Mouse (Mus musculus) heart, embryonic 13.5 days (tissue): ENCODE results near the gene Htr3b. TPM values are rescaled to one million over a fixed set of nuclear protein-coding genes. Genes with fewer than 3 reads are reported as not detected.

Experiments used
- ATAC-seq: fragments of 200-750 bp; cut with Nextera tagmentation; 2 replicates; pipeline ENCODE4 v1.8.0; 2017; ENCODE audit warnings: moderate TSS enrichment; ENCODE audit not compliant: insufficient number of reproducible peaks, low FRiP score, low TSS enrichment; ENCODE audit errors: extremely low read depth
- H3K27ac ChIP-seq: fragments of 300-500 bp; sonication (generic); replicated peaks from 2 replicates; pipeline ENCODE4 v1.5.1; 2015; ENCODE audit warnings: moderate library complexity, mild to moderate bottlenecking, inconsistent platforms
- H3K27me3 ChIP-seq: fragments of 300-500 bp; sonication (generic); replicated peaks from 2 replicates; pipeline ENCODE4 v1.6.1; 2015; ENCODE audit warnings: mild to moderate bottlenecking, inconsistent platforms
- H3K36me3 ChIP-seq: fragments of 300-500 bp; sonication (generic); 2 replicates; pipeline ENCODE4 v1.6.1; 2015; ENCODE audit warnings: mild to moderate bottlenecking, inconsistent platforms
- H3K4me1 ChIP-seq: fragments of 300-500 bp; sonication (generic); 2 replicates; pipeline ENCODE4 v1.6.1; 2015; ENCODE audit warnings: inconsistent platforms
- H3K4me2 ChIP-seq: fragments of 300-500 bp; sonication (generic); 2 replicates; pipeline ENCODE4 v1.6.1; 2015; ENCODE audit warnings: inconsistent platforms, mild to moderate bottlenecking, moderate library complexity
- H3K4me3 ChIP-seq: fragments of 300-500 bp; sonication (generic); 2 replicates; pipeline ENCODE4 v1.5.1; 2015; ENCODE audit warnings: moderate library complexity, mild to moderate bottlenecking, inconsistent platforms
- H3K9ac ChIP-seq: fragments of 300-500 bp; sonication (generic); 2 replicates; pipeline ENCODE4 v1.6.1; 2015; ENCODE audit warnings: inconsistent platforms, mild to moderate bottlenecking, moderate library complexity
- H3K9me3 ChIP-seq: fragments of 300-500 bp; sonication (generic); 2 replicates; pipeline ENCODE4 v1.6.1; 2016; ENCODE audit warnings: inconsistent platforms
- WGBS: fragments of 180-500 bp; shearing (Covaris S2); methylation state at CpG from one replicate; pipeline ENCODE4 v1.1.7; 2015; ENCODE audit warnings: mixed read lengths; 5-methylcytosine and 5-hydroxymethylcytosine counted together
- polyA plus RNA-seq: library from polyadenylated mRNA; unstranded; fragments of >200 nt; fragmentation: Nextera tagmentation; extraction: Ambion mirVana; gene quantifications from 2 replicates; pipeline ENCODE4 v1.2.1, GENCODE M21; 2015

The Htr3b gene
- polyA plus RNA-seq, 1 experiment from 2014 or later = 0.12 TPM

DNA sequence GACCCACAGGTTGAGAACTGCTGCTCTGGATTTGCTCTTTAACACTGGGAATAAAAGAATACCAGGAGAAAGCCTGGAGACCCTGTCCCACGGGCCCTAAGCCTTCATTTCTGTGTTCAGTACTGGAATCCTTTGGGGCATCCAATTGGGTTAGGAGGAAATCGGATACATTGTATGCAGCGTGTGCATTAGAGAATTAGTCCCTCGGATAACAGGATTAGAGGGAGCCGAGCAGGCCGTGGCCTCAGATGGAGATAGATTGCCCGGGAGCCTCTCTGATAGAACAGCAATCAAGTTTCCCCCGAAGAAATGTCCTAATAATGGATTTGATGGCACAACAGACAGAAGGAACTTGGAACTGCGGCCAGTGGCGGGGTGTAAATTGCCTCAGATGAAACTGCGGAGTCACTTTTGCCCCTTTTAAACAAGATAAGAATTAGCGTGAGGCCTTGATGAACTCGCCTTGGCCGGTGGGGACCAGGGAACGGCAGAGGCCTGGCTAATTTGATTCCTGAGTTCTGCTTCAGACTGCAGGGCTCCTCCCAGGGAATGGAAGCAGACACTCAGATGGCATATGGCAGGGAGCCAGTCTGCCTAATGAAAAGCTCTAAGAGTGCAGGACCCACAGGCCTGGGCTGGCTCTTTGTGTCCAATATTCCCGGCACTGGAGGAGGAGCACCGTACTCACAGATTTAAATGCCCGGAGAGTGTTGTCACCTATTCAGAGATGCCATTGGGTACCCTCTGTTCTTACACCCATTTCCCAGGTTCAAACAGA lies 48.6 kb downstream of the Htr3b start:
- ATAC-seq = no peak
- H3K4me3 ChIP-seq = no peak overlapping the region
- H3K4me1 ChIP-seq = peaks cover 12% of the 10 kb centered on the region
- H3K27me3 ChIP-seq = no peaks in the 10 kb centered on the region
- no peaks in the 10 kb centered on the region for H3K36me3 ChIP-seq
- H3K4me2 ChIP-seq = no peak overlapping the region
- no peaks in the 10 kb centered on the region for H3K9me3 ChIP-seq
- 58% methylated on average over 18 of the region's 18 CpGs for WGBS
- no peak overlapping the region for H3K9ac ChIP-seq
- no peak overlapping the region for H3K27ac ChIP-seq

DNA sequence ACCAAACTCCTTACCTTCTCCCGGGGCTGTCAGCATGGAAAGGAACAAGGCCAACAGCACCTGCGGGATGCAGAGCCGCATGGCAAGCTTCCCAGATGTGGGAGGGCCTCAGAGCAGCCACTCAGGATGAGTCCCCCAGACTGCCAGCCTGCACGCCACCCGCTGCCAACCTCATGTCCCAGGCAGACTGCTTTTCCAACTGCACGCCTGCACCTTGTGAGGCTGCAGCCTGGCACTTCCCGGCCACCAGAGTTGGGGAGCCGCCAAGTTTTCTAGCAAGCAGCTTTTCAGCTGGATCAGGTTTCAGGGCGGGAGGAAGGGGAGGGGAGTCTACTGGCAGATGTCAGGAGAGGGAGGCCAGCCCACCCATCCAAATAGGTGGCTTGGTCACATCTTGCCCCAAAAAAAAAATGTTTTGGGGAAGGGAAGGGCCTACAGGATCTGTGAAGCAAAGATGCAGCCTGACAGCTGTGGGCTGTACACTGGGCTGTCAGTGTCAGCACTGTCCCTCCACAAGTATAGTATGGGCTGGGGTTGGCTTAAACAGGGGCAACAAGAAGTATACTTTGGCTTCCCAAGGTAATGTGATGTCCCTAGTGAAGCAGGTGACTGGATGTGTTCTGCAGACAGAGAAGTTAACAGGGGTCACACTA lies 53.8 kb downstream of the Htr3b start, which contains the start of gene Htr3a:
Gene Htr3a, minus strand, starts transcription at position 215 of the 653 bp plus-strand sequence.
- Histone ChIP-seq H3K27ac (peak within 1 kb of the TSS; percentile 36; the same call in 1 of the 2 replicates), H3K36me3 (no peaks in the 10 kb centered on the region), H3K9me3 (no peaks in the 10 kb centered on the region), H3K4me2 (peak within 1 kb of the TSS; percentile 57), H3K4me1 (peaks cover 17% of the 10 kb centered on the region), H3K4me3 (peak within 1 kb of the TSS; percentile 22), H3K27me3 (peaks cover 20% of the 10 kb centered on the region), H3K9ac (peak within 1 kb of the TSS; percentile 14; the same call in 1 of the 2 replicates)
- WGBS = 2% methylated on average over 9 of the region's 9 CpGs
- ATAC-seq = no peak; the same call in 1 of the 2 replicates

DNA sequence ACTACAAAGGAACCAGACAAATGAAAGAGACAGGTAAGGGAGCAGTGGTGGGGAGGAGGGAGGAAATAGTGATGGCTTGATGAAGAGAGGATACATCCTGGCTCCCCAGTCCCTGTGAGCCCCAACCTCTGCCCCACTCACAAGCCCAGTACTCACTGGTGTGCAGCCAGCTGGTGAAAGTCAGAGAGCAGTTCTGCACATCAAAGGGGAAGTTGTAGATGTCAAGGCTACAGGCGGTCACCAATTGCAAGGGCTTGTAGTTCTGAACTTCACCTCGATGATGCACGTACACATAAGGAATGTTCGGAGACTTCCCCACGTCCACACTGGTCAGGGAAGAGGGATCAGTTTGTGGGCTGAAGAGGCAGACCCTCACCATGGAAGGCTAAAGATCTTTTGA lies 60.4 kb downstream of the Htr3b start:
- 74% methylated on average over 5 of the region's 5 CpGs for WGBS
- Histone ChIP-seq H3K27ac (no peak overlapping the region), H3K4me2 (no peak overlapping the region), H3K27me3 (peaks cover 13% of the 10 kb centered on the region), H3K4me1 (no peaks in the 10 kb centered on the region), H3K9ac (no peak overlapping the region), H3K9me3 (no peaks in the 10 kb centered on the region), H3K4me3 (no peak overlapping the region), H3K36me3 (no peaks in the 10 kb centered on the region)
- no peak for ATAC-seq

DNA sequence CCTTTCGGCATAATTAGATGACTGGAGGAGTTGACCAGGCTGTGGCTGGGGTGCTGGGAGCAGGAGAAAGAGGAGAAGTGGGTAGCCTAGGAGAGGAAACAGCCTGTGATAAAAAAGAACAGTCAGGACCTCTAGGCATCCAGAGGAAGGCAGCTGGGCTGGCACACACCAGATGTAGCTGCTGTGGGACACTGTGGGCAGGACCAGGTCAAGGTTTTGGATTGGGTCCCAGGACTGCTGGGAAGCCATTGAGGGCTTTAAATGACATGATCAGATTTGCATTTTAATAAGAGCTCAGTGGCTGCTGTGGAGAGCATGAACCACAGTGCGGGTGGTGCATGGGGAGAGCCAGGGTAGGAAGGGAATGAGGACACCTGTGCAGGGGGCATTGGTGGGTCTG lies 61.0 kb downstream of the Htr3b start:
- no peak overlapping the region for H3K9ac ChIP-seq
- WGBS = 65% methylated on average over 2 of the region's 2 CpGs
- H3K4me1 ChIP-seq = no peaks in the 10 kb centered on the region
- H3K9me3 ChIP-seq = no peaks in the 10 kb centered on the region
- no peak overlapping the region for H3K4me2 ChIP-seq
- H3K36me3 ChIP-seq = no peaks in the 10 kb centered on the region
- H3K27ac ChIP-seq = no peak overlapping the region
- H3K4me3 ChIP-seq = no peak overlapping the region
- 0 out of 2 replicates have a peak, but pooled peaks cover 7% of the 10 kb centered on the region for H3K27me3 ChIP-seq
- ATAC-seq = no peak

DNA sequence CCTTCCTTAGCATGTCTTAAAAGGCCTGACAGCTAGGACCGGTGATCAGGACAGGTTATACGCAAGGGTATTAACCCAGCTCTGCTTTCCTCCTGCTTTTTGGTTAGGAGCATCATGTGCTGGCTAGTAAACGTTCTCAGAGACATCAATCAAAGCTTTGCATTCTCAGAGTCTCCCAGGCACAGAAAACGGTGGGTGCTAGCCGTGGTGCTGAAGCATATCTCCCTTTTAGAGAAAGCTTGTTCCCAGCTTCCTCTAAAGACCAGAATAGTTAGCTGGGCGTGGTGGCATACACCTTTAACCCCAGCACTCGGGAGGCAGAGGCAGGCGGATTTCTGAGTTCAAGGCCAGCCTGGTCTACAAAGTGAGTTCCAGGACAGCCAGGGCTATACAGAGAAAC lies 66.2 kb downstream of the Htr3b start:
- Histone ChIP-seq H3K27ac (no peak overlapping the region), H3K4me3 (no peak overlapping the region), H3K9ac (no peak overlapping the region), H3K9me3 (no peaks in the 10 kb centered on the region), H3K36me3 (no peaks in the 10 kb centered on the region), H3K4me2 (no peak overlapping the region), H3K27me3 (peaks cover 42% of the 10 kb centered on the region), H3K4me1 (no peaks in the 10 kb centered on the region)
- WGBS = 18% methylated on average over 8 of the region's 8 CpGs
- ATAC-seq = no peak

DNA sequence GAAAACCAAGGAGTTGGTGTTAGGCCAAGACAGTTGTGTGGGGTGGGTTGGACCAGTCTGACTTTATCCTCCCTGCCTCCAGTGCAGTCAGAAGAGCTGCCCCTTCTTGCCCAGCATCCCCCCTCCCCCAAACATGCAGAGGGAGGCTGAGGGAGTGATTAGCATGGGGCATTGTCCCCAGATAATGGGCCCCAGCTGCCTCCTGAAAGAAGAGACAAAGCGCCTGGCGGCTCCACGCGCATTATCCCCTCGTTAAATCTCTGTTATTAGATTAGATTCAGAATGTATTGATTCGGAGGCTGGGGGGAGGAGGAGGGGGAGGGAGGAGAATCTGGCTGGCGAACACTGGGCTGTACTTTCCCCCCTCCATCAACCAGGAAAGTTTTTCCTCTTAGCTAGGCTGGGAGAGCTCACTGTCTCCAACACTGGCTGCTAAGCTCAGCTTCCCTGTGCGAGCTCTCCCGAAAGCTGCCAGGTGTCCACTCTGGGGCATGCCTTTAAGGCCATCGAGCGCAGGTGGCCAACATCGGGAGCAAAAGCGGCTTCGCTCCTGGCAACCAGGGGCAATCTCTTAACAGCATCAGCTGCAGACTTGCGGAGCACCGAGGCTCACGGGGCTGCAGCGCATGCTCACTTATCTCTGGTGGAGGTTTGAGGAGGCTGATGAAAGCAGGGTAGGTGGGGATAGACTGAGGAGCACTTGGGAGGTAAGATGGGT lies 68.8 kb downstream of the Htr3b start:
- H3K4me3 ChIP-seq = no peak overlapping the region
- H3K9ac ChIP-seq = no peak overlapping the region
- no peaks in the 10 kb centered on the region for H3K9me3 ChIP-seq
- H3K27me3 ChIP-seq = peaks cover 49% of the 10 kb centered on the region
- H3K27ac ChIP-seq = no peak overlapping the region
- H3K4me2 ChIP-seq = no peak overlapping the region
- H3K36me3 ChIP-seq = no peaks in the 10 kb centered on the region
- no peaks in the 10 kb centered on the region for H3K4me1 ChIP-seq
- WGBS = 24% methylated on average over 18 of the region's 18 CpGs
- no peak for ATAC-seq

DNA sequence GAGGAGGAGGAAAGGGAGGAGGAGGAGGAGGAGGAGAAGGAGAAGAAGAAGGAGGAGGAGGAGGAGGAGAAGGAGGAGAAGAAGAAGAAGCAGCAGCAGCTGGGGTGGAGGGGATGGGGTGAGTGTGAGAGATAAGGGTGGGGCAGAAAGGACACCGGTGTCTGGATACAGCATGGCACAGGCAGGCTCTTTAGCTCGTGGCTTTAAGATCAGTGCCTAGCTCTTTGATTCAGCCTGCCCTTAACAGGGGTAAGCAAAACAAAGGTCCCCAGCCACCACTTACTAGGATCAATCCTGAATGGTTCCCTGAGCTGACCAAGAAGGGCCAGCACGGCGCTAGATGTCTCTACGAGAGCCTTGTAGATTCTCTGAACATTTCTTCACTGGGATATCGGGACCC lies 70.0 kb downstream of the Htr3b start:
- Histone ChIP-seq H3K4me2 (no peak overlapping the region), H3K27ac (no peak overlapping the region), H3K9ac (no peak overlapping the region), H3K36me3 (no peaks in the 10 kb centered on the region), H3K27me3 (peaks cover 49% of the 10 kb centered on the region), H3K4me3 (no peak overlapping the region), H3K4me1 (no peaks in the 10 kb centered on the region), H3K9me3 (no peaks in the 10 kb centered on the region)
- 63% methylated on average over 6 of the region's 6 CpGs for WGBS
- no peak for ATAC-seq

DNA sequence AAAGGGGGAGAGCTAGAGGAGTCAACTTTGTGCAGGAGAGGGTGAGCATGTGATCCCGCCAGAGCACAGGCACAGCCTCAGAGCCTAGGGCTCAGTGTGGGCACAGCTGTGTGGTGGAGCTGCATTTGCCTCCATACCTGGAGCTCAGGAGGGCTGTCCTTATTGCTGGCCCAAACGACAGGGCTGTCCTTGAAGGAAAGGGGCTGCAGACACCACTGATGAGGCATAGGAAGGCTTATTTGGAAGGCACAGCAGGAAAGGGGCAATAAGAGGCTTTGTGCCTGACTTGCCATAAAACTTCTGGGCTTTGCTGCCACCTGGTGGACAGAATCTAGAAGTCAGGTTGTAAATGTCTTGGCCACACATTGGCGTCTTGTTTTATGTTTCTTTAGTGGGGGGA lies 70.8 kb downstream of the Htr3b start:
- WGBS = 25% methylated on average over 3 of the region's 3 CpGs
- ATAC-seq = no peak

DNA sequence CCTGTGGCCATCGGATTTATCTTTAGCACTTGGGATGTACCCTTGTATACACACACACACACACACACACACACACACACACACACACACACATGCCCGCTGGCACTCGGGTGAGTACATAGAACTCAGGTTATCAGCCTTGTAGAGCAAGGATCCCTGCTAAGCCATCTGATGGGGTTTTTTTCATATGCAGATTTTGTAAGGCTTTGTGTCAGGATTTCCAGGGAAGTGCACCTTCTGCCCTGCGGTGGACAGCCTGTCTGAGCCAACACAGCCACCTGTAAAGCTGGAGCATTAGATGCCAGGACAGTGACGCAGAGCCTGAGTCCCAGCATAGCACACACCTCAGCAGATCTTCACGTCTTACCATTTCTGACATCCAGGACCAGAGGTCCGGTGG lies 75.7 kb downstream of the Htr3b start:
- H3K9me3 ChIP-seq = no peaks in the 10 kb centered on the region
- H3K36me3 ChIP-seq = no peaks in the 10 kb centered on the region
- H3K4me1 ChIP-seq = no peaks in the 10 kb centered on the region
- no peak overlapping the region for H3K9ac ChIP-seq
- H3K4me3 ChIP-seq = no peak overlapping the region
- H3K27me3 ChIP-seq = peaks cover 12% of the 10 kb centered on the region
- WGBS = 77% methylated on average over 7 of the region's 7 CpGs
- H3K4me2 ChIP-seq = no peak overlapping the region
- H3K27ac ChIP-seq = no peak overlapping the region
- ATAC-seq = no peak

More for the DNA sequence above, 70.8 kb downstream of the Htr3b start:
- H3K4me1 ChIP-seq = no peaks in the 10 kb centered on the region
- no peak overlapping the region for H3K4me3 ChIP-seq
- H3K27ac ChIP-seq = no peak overlapping the region
- no peaks in the 10 kb centered on the region for H3K9me3 ChIP-seq
- no peak overlapping the region for H3K9ac ChIP-seq
- H3K27me3 ChIP-seq = peaks cover 49% of the 10 kb centered on the region
- H3K4me2 ChIP-seq = no peak overlapping the region
- no peaks in the 10 kb centered on the region for H3K36me3 ChIP-seq
